Comparison of ENCODE assay signal across 19 mouse cellular contexts in the genomic region with DNA sequence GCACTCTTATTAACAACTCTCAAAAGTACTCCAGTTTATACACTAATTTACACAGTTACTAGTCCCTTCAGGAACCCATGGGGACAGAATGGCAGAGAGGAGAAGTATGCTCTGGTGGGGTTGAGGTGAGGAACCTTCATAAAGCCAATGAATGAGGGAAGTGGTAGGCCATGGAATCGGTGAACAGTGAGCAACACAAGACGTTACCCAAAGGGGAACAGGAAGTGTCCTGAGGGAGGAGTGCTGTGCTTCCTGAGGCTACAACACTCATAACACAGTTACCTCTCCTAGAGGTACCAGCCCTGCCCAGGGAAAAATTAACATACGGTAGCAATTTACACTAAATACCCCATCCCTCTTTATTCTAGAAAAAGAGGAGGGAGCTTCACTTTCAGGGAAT.
A peak's percentile ranks its signal among the peaks of the same experiment; 100 is the strongest.
DNase-seq lines count a peak whose midpoint lies in the region; ATAC-seq lines count a peak whose summit lies in the region.
"Had no signal": no experiment of that assay in that cellular context is flagged by ENCODE, and none has a peak within 500 bp of the region (broad histone marks: within the 10 kb centered on the region; RNA-seq: fewer than 3 reads in every experiment).

No protein-coding gene starts in this region.

- no peak overlapping the region for H3K9ac ChIP-seq in hindbrain, embryonic 11.5 days (ENCODE audit: low read depth, low read length)
- no peak overlapping the region for H3K9ac ChIP-seq in neural tube, embryonic 15.5 days (replicated peaks)
- H3K9ac ChIP-seq: embryonic facial prominence, embryonic 12.5 days; forebrain, embryonic 13.5 days; forebrain, embryonic 15.5 days; forebrain, postnatal 0 days had no signal

- 93% methylated on average over 3 of the region's 3 CpGs for WGBS in hindbrain, embryonic 11.5 days
- 90% methylated on average over 3 of the region's 3 CpGs for WGBS in neural tube, embryonic 15.5 days

- no peak overlapping the region for H3K4me3 ChIP-seq in hindbrain, embryonic 11.5 days (ENCODE audit: low read depth, low read length)
- no peak overlapping the region for H3K4me3 ChIP-seq in neural tube, embryonic 15.5 days (replicated peaks)
- H3K4me3 ChIP-seq: embryonic facial prominence, embryonic 10.5 days; embryonic facial prominence, embryonic 12.5 days; forebrain, embryonic 13.5 days; forebrain, embryonic 15.5 days had no signal

- H3K36me3 ChIP-seq in hindbrain, embryonic 11.5 days (ENCODE audit: control insufficient read depth, insufficient read depth, low read length) = no peaks in the 10 kb centered on the region
- no peaks in the 10 kb centered on the region for H3K36me3 ChIP-seq in neural tube, embryonic 15.5 days
- H3K36me3 ChIP-seq: embryonic facial prominence, embryonic 10.5 days; embryonic facial prominence, embryonic 12.5 days; forebrain, embryonic 15.5 days had no signal

- no peaks in the 10 kb centered on the region for H3K4me1 ChIP-seq in hindbrain, embryonic 11.5 days (replicated peaks; ENCODE audit: control insufficient read depth, insufficient read depth, low read length)
- no peaks in the 10 kb centered on the region for H3K4me1 ChIP-seq in neural tube, embryonic 15.5 days
- H3K4me1 ChIP-seq: embryonic facial prominence, embryonic 10.5 days; embryonic facial prominence, embryonic 12.5 days; forebrain, embryonic 13.5 days; forebrain, embryonic 15.5 days had no signal

- H3K4me2 ChIP-seq in hindbrain, embryonic 11.5 days (replicated peaks; ENCODE audit: low read depth, low read length) = no peak overlapping the region
- H3K4me2 ChIP-seq in neural tube, embryonic 15.5 days = no peak overlapping the region
- H3K4me2 ChIP-seq: embryonic facial prominence, embryonic 12.5 days; forebrain, embryonic 13.5 days; forebrain, embryonic 15.5 days had no signal

- peak; percentile 97 for ATAC-seq in granulocyte monocyte progenitor cell, adult 5-6 weeks (replicated peaks; ENCODE audit: poor library complexity, severe bottlenecking)
- ATAC-seq in megakaryocyte, adult 5-6 weeks (ENCODE audit: poor library complexity, severe bottlenecking) = peak; percentile 77
- no peak for ATAC-seq in hindbrain, embryonic 11.5 days (ENCODE audit: low FRiP score)
- no peak for ATAC-seq in inflammation-experienced regulatory T-cells, adult 6 months
- ATAC-seq in neural tube, embryonic 15.5 days (ENCODE audit: low FRiP score) = no peak
- ATAC-seq: forebrain, embryonic 13.5 days; forebrain, embryonic 15.5 days; forebrain, postnatal 0 days had no signal

- DNase-seq in hindbrain, embryonic 11.5 days (ENCODE audit: low spot score) = no peak
- DNase-seq: adrenal gland, adult 2 months; adrenal gland, postnatal 10 days; adrenal gland, postnatal 25 days; cerebellum, adult 11 months; cerebellum, adult 18-20 months; cerebellum, adult 8-10 months; cerebellum, adult 9-11 months; cerebellum, postnatal 14 days; cerebellum, postnatal 36 days; forebrain, postnatal 0 days had no signal

- no peak overlapping the region for H3K27ac ChIP-seq in hindbrain, embryonic 11.5 days (ENCODE audit: low read depth, low read length)
- no peak overlapping the region for H3K27ac ChIP-seq in neural tube, embryonic 15.5 days (replicated peaks)
- H3K27ac ChIP-seq: embryonic facial prominence, embryonic 10.5 days; embryonic facial prominence, embryonic 12.5 days; forebrain, embryonic 13.5 days; forebrain, embryonic 15.5 days had no signal

- no peaks in the 10 kb centered on the region for H3K9me3 ChIP-seq in hindbrain, embryonic 11.5 days (ENCODE audit: control insufficient read depth, low read length)
- H3K9me3 ChIP-seq in neural tube, embryonic 15.5 days (replicated peaks) = no peaks in the 10 kb centered on the region
- H3K9me3 ChIP-seq: embryonic facial prominence, embryonic 10.5 days; embryonic facial prominence, embryonic 12.5 days; forebrain, embryonic 13.5 days; forebrain, embryonic 15.5 days had no signal

- H3K27me3 ChIP-seq in hindbrain, embryonic 11.5 days (ENCODE audit: control insufficient read depth, insufficient read depth, low read length) = no peaks in the 10 kb centered on the region
- H3K27me3 ChIP-seq in neural tube, embryonic 15.5 days (replicated peaks) = no peaks in the 10 kb centered on the region
- H3K27me3 ChIP-seq: embryonic facial prominence, embryonic 12.5 days; forebrain, embryonic 13.5 days; forebrain, embryonic 15.5 days had no signal

Comparison
In these comparisons a context has a peak if more than half of its experiments do, and no peak if none do; other contexts are left out.
1. ATAC-seq: peak in granulocyte monocyte progenitor cell, adult 5-6 weeks (single experiment) and megakaryocyte, adult 5-6 weeks (single experiment); none in hindbrain, embryonic 11.5 days (single experiment), inflammation-experienced regulatory T-cells, adult 6 months (single experiment) and neural tube, embryonic 15.5 days (single experiment).